Mouse (Mus musculus) thymus, postnatal 4 days (tissue): ENCODE results near the gene Acss1.

Experiments
- DNase-seq: peaks from one replicate; pipeline ENCODE4 v3.0.0; 2021

Gene Acss1

GRCm38 (mm10) chr2:150665534-150666451 is 2.5 kb downstream of the Acss1 start:
- peak; percentile 60 for DNase-seq

- no peak for DNase-seq
These were observed 3.3 kb downstream of the Acss1 start for GRCm38 (mm10) chr2:150665006-150665405.

- no peak for DNase-seq
These were observed 4.0 kb downstream of the Acss1 start for GRCm38 (mm10) chr2:150664152-150664920.

GRCm38 (mm10) chr2:150663255-150663654 is 5.0 kb downstream of the Acss1 start:
- no peak for DNase-seq

GRCm38 (mm10) chr2:150662007-150662406 is 6.3 kb downstream of the Acss1 start:
- DNase-seq = no peak

- no peak for DNase-seq
These were observed 7.4 kb downstream of the Acss1 start for GRCm38 (mm10) chr2:150660668-150661451.

GRCm38 (mm10) chr2:150660049-150660448 is 8.3 kb downstream of the Acss1 start:
- no peak for DNase-seq

GRCm38 (mm10) chr2:150656975-150657768 is 11.1 kb downstream of the Acss1 start:
- DNase-seq = peak; percentile 63

GRCm38 (mm10) chr2:150656112-150656511 is 12.2 kb downstream of the Acss1 start:
- no peak for DNase-seq

- no peak for DNase-seq
These were observed 13.0 kb downstream of the Acss1 start for GRCm38 (mm10) chr2:150655290-150655689.

GRCm38 (mm10) chr2:150654814-150655213 is 13.5 kb downstream of the Acss1 start:
- no peak for DNase-seq

GRCm38 (mm10) chr2:150651366-150651765 is 16.9 kb downstream of the Acss1 start:
- DNase-seq = peak; percentile 26

GRCm38 (mm10) chr2:150650511-150651074 is 17.7 kb downstream of the Acss1 start:
- no peak for DNase-seq

- no peak for DNase-seq
These were observed 19.9 kb downstream of the Acss1 start for GRCm38 (mm10) chr2:150648300-150648895.

- DNase-seq = no peak
These were observed 20.5 kb downstream of the Acss1 start for GRCm38 (mm10) chr2:150647681-150648299.

- DNase-seq = no peak
These were observed 21.7 kb downstream of the Acss1 start for GRCm38 (mm10) chr2:150646411-150647121.

- DNase-seq = no peak
These were observed 23.1 kb downstream of the Acss1 start for GRCm38 (mm10) chr2:150645225-150645624.

- DNase-seq = no peak
These were observed 24.4 kb downstream of the Acss1 start for GRCm38 (mm10) chr2:150643726-150644415.

GRCm38 (mm10) chr2:150643166-150643565 is 25.1 kb downstream of the Acss1 start:
- no peak for DNase-seq

GRCm38 (mm10) chr2:150638370-150638733 is 29.9 kb downstream of the Acss1 start:
- no peak for DNase-seq
